Mouse (Mus musculus) C2C12 (cell line): Measurements from ENCODE around the gene Adamts14.

Source experiments
- CEBPB ChIP-seq: IDR thresholded peaks from one replicate; pipeline ENCODE4 v1.6.1; 2011; ENCODE audit warnings: low read depth, mild to moderate bottlenecking, control low read depth, moderate library complexity
- CTCF ChIP-seq: IDR thresholded peaks from one replicate; pipeline ENCODE4 v1.5.1; 2011; ENCODE audit not compliant: control insufficient read depth, insufficient read depth, insufficient read length
- MAX ChIP-seq: IDR thresholded peaks from one replicate; pipeline ENCODE4 v1.6.1; 2011; ENCODE audit warnings: mild to moderate bottlenecking, control low read depth
- MYOD1 ChIP-seq: IDR thresholded peaks from one replicate; pipeline ENCODE4 v1.6.1; 2011; ENCODE audit warnings: low read depth; ENCODE audit not compliant: control insufficient read depth, insufficient read length
- MYOG ChIP-seq: IDR thresholded peaks from one replicate; pipeline ENCODE4 v1.6.1; 2011; ENCODE audit not compliant: control insufficient read depth, insufficient read length; ENCODE audit errors: extremely low read depth
- USF1 ChIP-seq: IDR thresholded peaks from one replicate; pipeline ENCODE4 v1.6.1; 2011; ENCODE audit warnings: low read depth, mild to moderate bottlenecking, control low read depth, moderate library complexity

DNA sequence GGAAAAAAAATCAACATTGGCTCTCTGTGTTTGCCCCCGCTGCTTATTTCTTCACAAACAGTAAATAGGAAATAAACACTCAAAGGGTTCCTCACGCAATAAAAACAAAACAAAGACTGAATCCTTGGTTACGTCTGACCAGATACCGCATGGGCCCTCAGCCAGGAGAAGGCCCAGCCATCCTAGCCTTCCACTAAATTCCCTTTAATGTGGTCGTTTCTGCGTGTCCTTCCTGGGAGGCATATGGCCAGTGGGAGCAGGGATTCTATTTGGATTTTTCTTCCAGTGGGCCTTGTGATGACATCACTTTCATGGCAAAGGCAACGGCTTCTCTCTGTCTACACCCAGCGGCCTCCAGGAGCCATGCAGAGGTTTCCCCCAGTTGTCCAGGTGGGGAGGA, 18.0 kb downstream of the Adamts14 start:
- TF ChIP-seq CTCF = no peak
- TF ChIP-seq CEBPB = no peak
- TF ChIP-seq MAX = no peak
- no peak for TF ChIP-seq MYOD1
- no peak for TF ChIP-seq USF1
- no peak for TF ChIP-seq MYOG
